Mouse (Mus musculus): ENCODE data around the gene Zbtb34. TPM values are rescaled to one million over a fixed set of nuclear protein-coding genes. Genes with fewer than 3 reads are reported as not detected.
A peak's percentile ranks its signal among the peaks of the same experiment; 100 is the strongest.

The Zbtb34 gene
- polyA plus RNA-seq, 1 experiment from 2014 or later: 7.6 TPM

- ATAC-seq (replicated peaks; ENCODE audit: insufficient number of reproducible peaks, low FRiP score, low TSS enrichment, low read depth) (no peak), DNase-seq (ENCODE audit: low spot score) (no peak)
- H3K27ac ChIP-seq (replicated peaks; ENCODE audit: low read depth, low read length): no peak overlapping the region
- H3K9me3 ChIP-seq (replicated peaks; ENCODE audit: control insufficient read depth, low read length): no peaks in the 10 kb centered on the region
- no peak overlapping the region for H3K4me3 ChIP-seq (ENCODE audit: low read depth, low read length)
- no peak overlapping the region for H3K4me2 ChIP-seq (ENCODE audit: low read depth, low read length)
- 71% methylated on average over 5 of the region's 5 CpGs for WGBS
- no peaks in the 10 kb centered on the region for H3K4me1 ChIP-seq (ENCODE audit: control insufficient read depth, insufficient read depth, low read length)
- H3K27me3 ChIP-seq (ENCODE audit: control insufficient read depth, insufficient read depth, low read length): no peaks in the 10 kb centered on the region
- H3K9ac ChIP-seq (replicated peaks; ENCODE audit: low read length): no peak overlapping the region
- H3K36me3 ChIP-seq (replicated peaks; ENCODE audit: control insufficient read depth, insufficient read depth, low read depth, low read length): no peaks in the 10 kb centered on the region
Observed at GRCm38 (mm10) chr2:33402638-33403037, 28.5 kb downstream of the Zbtb34 start.

DNA sequence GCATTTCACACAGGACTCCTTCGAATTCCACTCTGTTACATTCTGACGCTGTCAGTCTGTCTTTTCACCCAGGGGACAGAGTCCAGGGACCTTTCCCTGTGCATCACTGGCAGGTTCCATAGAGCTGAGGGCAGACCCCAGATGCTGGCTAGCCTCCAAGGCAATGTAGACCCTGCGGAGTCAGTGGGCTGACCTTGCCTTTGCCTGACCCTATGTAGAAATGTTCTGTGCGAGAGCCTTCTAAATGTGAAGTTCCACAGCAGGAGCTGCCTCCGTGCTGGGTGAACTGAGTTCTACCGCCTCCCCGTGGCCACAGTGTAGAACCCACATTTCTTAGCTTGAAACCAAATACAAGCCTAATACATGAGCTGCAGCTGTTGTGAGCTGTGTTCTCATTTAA lies 28.9 kb downstream of the Zbtb34 start:
- H3K4me2 ChIP-seq (ENCODE audit: low read depth, low read length): no peak overlapping the region
- ATAC-seq (replicated peaks; ENCODE audit: insufficient number of reproducible peaks, low FRiP score, low TSS enrichment, low read depth): no peak
- H3K36me3 ChIP-seq (replicated peaks; ENCODE audit: control insufficient read depth, insufficient read depth, low read depth, low read length): no peaks in the 10 kb centered on the region
- H3K9ac ChIP-seq (replicated peaks; ENCODE audit: low read length): no peak overlapping the region
- no peaks in the 10 kb centered on the region for H3K9me3 ChIP-seq (replicated peaks; ENCODE audit: control insufficient read depth, low read length)
- no peaks in the 10 kb centered on the region for H3K4me1 ChIP-seq (ENCODE audit: control insufficient read depth, insufficient read depth, low read length)
- no peak overlapping the region for H3K4me3 ChIP-seq (ENCODE audit: low read depth, low read length)
- WGBS: 39% methylated on average over 7 of the region's 7 CpGs
- no peaks in the 10 kb centered on the region for H3K27me3 ChIP-seq (ENCODE audit: control insufficient read depth, insufficient read depth, low read length)
- DNase-seq (ENCODE audit: low spot score): peak; percentile 69
- no peak overlapping the region for H3K27ac ChIP-seq (replicated peaks; ENCODE audit: low read depth, low read length)

DNA sequence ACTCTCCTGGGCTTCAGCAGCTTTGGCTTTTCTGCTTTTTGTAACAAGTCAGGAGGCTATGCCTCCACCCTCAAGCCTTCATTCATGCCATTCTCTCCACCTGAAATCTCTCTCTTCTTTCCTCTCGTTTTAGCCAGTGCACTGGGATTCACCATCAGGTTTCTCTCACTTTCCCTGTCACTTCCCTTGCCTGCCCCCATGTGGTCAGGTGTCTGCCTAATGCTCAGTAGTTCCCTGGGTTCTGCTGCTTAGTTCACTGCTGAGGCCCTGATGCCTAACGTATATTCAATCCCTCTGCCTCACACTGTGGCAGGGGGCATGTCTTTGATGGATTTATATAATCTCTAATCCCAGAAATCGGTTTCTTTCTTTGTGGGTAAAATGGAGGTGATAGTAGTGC lies 29.9 kb downstream of the Zbtb34 start:
- DNase-seq (ENCODE audit: low spot score) (no peak), ATAC-seq (replicated peaks; ENCODE audit: insufficient number of reproducible peaks, low FRiP score, low TSS enrichment, low read depth) (no peak)
- Histone ChIP-seq H3K9ac (replicated peaks; ENCODE audit: low read length) (no peak overlapping the region), H3K27me3 (ENCODE audit: control insufficient read depth, insufficient read depth, low read length) (no peaks in the 10 kb centered on the region), H3K36me3 (replicated peaks; ENCODE audit: control insufficient read depth, insufficient read depth, low read depth, low read length) (no peaks in the 10 kb centered on the region), H3K4me2 (ENCODE audit: low read depth, low read length) (no peak overlapping the region), H3K27ac (replicated peaks; ENCODE audit: low read depth, low read length) (no peak overlapping the region), H3K4me1 (ENCODE audit: control insufficient read depth, insufficient read depth, low read length) (no peaks in the 10 kb centered on the region), H3K9me3 (replicated peaks; ENCODE audit: control insufficient read depth, low read length) (no peaks in the 10 kb centered on the region), H3K4me3 (ENCODE audit: low read depth, low read length) (no peak overlapping the region)
- WGBS: 42% methylated on average over 3 of the region's 3 CpGs

GRCm38 (mm10) chr2:33400541-33400940 lies 30.6 kb downstream of the Zbtb34 start:
- Histone ChIP-seq H3K4me1 (ENCODE audit: control insufficient read depth, insufficient read depth, low read length) (no peaks in the 10 kb centered on the region), H3K27me3 (ENCODE audit: control insufficient read depth, insufficient read depth, low read length) (no peaks in the 10 kb centered on the region), H3K27ac (replicated peaks; ENCODE audit: low read depth, low read length) (no peak overlapping the region), H3K4me2 (ENCODE audit: low read depth, low read length) (no peak overlapping the region), H3K9ac (replicated peaks; ENCODE audit: low read length) (no peak overlapping the region), H3K4me3 (ENCODE audit: low read depth, low read length) (no peak overlapping the region), H3K36me3 (replicated peaks; ENCODE audit: control insufficient read depth, insufficient read depth, low read depth, low read length) (no peaks in the 10 kb centered on the region), H3K9me3 (replicated peaks; ENCODE audit: control insufficient read depth, low read length) (no peaks in the 10 kb centered on the region)
- DNase-seq (ENCODE audit: low spot score): no peak
- no peak for ATAC-seq (replicated peaks; ENCODE audit: insufficient number of reproducible peaks, low FRiP score, low TSS enrichment, low read depth)
- 84% methylated on average over 5 of the region's 5 CpGs for WGBS

DNA sequence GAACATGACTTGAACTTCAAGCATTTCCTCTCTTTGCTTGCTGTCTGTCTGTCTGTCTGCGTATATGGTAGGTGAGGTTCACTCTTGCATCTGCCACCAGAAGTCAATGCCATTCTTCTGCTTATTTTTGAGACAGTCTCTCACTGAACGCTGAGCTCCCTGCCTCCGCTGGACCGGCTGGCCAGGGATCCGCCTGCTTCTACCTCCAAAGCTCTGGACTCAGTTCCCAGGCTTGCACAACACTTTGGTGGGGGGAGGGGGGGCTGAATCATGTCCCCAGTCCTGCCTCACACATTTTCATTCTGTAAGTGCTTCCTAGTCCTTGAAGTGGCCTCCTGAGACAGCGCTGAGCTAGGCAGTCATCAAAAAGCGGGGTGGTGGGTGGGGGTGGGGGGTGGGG lies 32.0 kb downstream of the Zbtb34 start:
- H3K4me1 ChIP-seq (ENCODE audit: control insufficient read depth, insufficient read depth, low read length): no peaks in the 10 kb centered on the region
- no peaks in the 10 kb centered on the region for H3K9me3 ChIP-seq (replicated peaks; ENCODE audit: control insufficient read depth, low read length)
- H3K27ac ChIP-seq (replicated peaks; ENCODE audit: low read depth, low read length): no peak overlapping the region
- H3K36me3 ChIP-seq (replicated peaks; ENCODE audit: control insufficient read depth, insufficient read depth, low read depth, low read length): no peaks in the 10 kb centered on the region
- no peak for DNase-seq (ENCODE audit: low spot score)
- no peak overlapping the region for H3K4me3 ChIP-seq (ENCODE audit: low read depth, low read length)
- no peak overlapping the region for H3K9ac ChIP-seq (replicated peaks; ENCODE audit: low read length)
- H3K27me3 ChIP-seq (ENCODE audit: control insufficient read depth, insufficient read depth, low read length): no peaks in the 10 kb centered on the region
- no peak overlapping the region for H3K4me2 ChIP-seq (ENCODE audit: low read depth, low read length)
- 88% methylated on average over 7 of the region's 7 CpGs for WGBS
- ATAC-seq (replicated peaks; ENCODE audit: insufficient number of reproducible peaks, low FRiP score, low TSS enrichment, low read depth): no peak

DNA sequence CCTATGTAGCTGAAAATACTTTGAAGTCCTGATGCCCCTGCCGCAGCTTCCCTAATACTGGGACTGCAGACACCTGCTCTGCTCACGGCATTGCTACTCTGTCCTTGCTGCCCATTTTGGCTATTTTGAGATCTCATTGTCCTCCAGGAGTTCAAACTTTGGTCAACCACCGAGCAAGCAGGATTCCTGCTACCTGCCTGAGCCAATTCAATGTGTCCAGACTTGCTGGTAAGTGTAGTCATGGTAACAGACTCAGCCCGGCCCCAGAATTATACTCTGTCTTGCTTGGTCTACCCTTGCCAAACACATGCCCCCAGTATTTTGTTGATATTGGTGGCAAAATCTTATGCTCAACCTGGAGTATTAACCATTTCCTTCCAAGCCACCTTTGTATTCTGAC lies 34.1 kb downstream of the Zbtb34 start:
- DNase-seq (ENCODE audit: low spot score) (peak; percentile 23), ATAC-seq (replicated peaks; ENCODE audit: insufficient number of reproducible peaks, low FRiP score, low TSS enrichment, low read depth) (no peak)
- H3K9me3 ChIP-seq (replicated peaks; ENCODE audit: control insufficient read depth, low read length): no peaks in the 10 kb centered on the region
- no peak overlapping the region for H3K27ac ChIP-seq (replicated peaks; ENCODE audit: low read depth, low read length)
- H3K27me3 ChIP-seq (ENCODE audit: control insufficient read depth, insufficient read depth, low read length): no peaks in the 10 kb centered on the region
- no peak overlapping the region for H3K4me2 ChIP-seq (ENCODE audit: low read depth, low read length)
- H3K4me3 ChIP-seq (ENCODE audit: low read depth, low read length): no peak overlapping the region
- no peaks in the 10 kb centered on the region for H3K4me1 ChIP-seq (ENCODE audit: control insufficient read depth, insufficient read depth, low read length)
- no peaks in the 10 kb centered on the region for H3K36me3 ChIP-seq (replicated peaks; ENCODE audit: control insufficient read depth, insufficient read depth, low read depth, low read length)
- H3K9ac ChIP-seq (replicated peaks; ENCODE audit: low read length): no peak overlapping the region
- WGBS: 72% methylated on average over 4 of the region's 4 CpGs

GRCm38 (mm10) chr2:33395053-33395452 lies 36.1 kb downstream of the Zbtb34 start:
- Histone ChIP-seq H3K9ac (replicated peaks; ENCODE audit: low read length) (no peak overlapping the region), H3K4me2 (ENCODE audit: low read depth, low read length) (no peak overlapping the region), H3K27ac (replicated peaks; ENCODE audit: low read depth, low read length) (no peak overlapping the region), H3K36me3 (replicated peaks; ENCODE audit: control insufficient read depth, insufficient read depth, low read depth, low read length) (no peaks in the 10 kb centered on the region), H3K27me3 (ENCODE audit: control insufficient read depth, insufficient read depth, low read length) (no peaks in the 10 kb centered on the region), H3K9me3 (replicated peaks; ENCODE audit: control insufficient read depth, low read length) (no peaks in the 10 kb centered on the region), H3K4me3 (ENCODE audit: low read depth, low read length) (no peak overlapping the region), H3K4me1 (ENCODE audit: control insufficient read depth, insufficient read depth, low read length) (no peaks in the 10 kb centered on the region)
- no peak for ATAC-seq (replicated peaks; ENCODE audit: insufficient number of reproducible peaks, low FRiP score, low TSS enrichment, low read depth)
- DNase-seq (ENCODE audit: low spot score): no peak
- WGBS: 79% methylated on average over 2 of the region's 2 CpGs

- no peaks in the 10 kb centered on the region for H3K4me1 ChIP-seq (ENCODE audit: control insufficient read depth, insufficient read depth, low read length)
- WGBS: 84% methylated on average over 11 of the region's 11 CpGs
- H3K27ac ChIP-seq (replicated peaks; ENCODE audit: low read depth, low read length): no peak overlapping the region
- H3K4me2 ChIP-seq (ENCODE audit: low read depth, low read length): no peak overlapping the region
- DNase-seq (ENCODE audit: low spot score) (no peak), ATAC-seq (replicated peaks; ENCODE audit: insufficient number of reproducible peaks, low FRiP score, low TSS enrichment, low read depth) (no peak)
- no peak overlapping the region for H3K4me3 ChIP-seq (ENCODE audit: low read depth, low read length)
- no peak overlapping the region for H3K9ac ChIP-seq (replicated peaks; ENCODE audit: low read length)
- no peaks in the 10 kb centered on the region; the same call in 1 of the 2 replicates for H3K9me3 ChIP-seq (replicated peaks; ENCODE audit: control insufficient read depth, low read length)
- H3K27me3 ChIP-seq (ENCODE audit: control insufficient read depth, insufficient read depth, low read length): no peaks in the 10 kb centered on the region
- H3K36me3 ChIP-seq (replicated peaks; ENCODE audit: control insufficient read depth, insufficient read depth, low read depth, low read length): no peaks in the 10 kb centered on the region
Observed at GRCm38 (mm10) chr2:33393951-33394635, 37.0 kb downstream of the Zbtb34 start.

Measured in embryonic facial prominence, embryonic 11.5 days (tissue).